Mouse (Mus musculus) heart, postnatal 0 days (tissue): ENCODE measurements around the gene Grm4.

Source experiments
- CTCF ChIP-seq: IDR thresholded peaks from 2 replicates; pipeline ENCODE4 v1.5.1; 2016; ENCODE audit warnings: antibody characterized with exemption, control low read depth, low read depth
- EP300 ChIP-seq: IDR thresholded peaks from 2 replicates; pipeline ENCODE4 v1.6.1; 2016; ENCODE audit warnings: antibody characterized with exemption, low read depth

DNA sequence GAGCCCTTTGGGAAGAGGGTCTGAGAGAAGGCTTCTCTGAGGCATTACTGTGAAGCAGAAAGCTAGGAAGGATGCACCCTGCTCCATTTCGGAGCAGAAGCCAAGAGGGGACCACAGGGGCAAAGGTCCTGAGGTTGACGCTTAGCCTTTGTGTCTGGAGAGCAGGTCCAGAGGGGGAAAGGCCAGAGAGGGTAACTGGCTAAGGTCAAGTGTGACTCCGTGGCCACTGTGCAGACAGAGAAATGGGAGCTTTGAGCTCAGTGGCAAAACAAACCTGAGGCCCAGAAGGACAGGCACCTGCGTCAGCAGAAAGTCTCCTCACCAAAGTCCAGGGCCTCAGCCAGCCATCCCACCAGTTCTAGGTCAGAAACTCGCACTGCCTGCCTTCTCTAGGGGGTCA lies 12.7 kb downstream of the Grm4 start:
- TF ChIP-seq CTCF = no peak
- TF ChIP-seq EP300 = no peak
